Mouse (Mus musculus): Measurements from ENCODE around the gene Klhl8. TPM values are rescaled to one million over a fixed set of nuclear protein-coding genes. Genes with fewer than 3 reads are reported as not detected.

Klhl8 gene
- total RNA-seq, 2 experiments from 2014 or later: 18.1 to 21.5 TPM

- intact Hi-C loops (cut with DNase I; ENCODE audit: low total_unique reads): loop anchor here (5.0 kb wide), 1 partner anchor 134 kb away; no protein-coding TSS in a partner anchor
- DNase-seq: no peak
Measured at GRCm38 (mm10) chr5:103821062-103821461, 90.0 kb downstream of the Klhl8 start.

GRCm38 (mm10) chr5:103819674-103820073 lies 91.4 kb downstream of the Klhl8 start:
- no peak for DNase-seq
- intact Hi-C loops (cut with DNase I; ENCODE audit: low total_unique reads): loop anchor here (5.0 kb wide), 2 partner anchors 77 to 132 kb away; no protein-coding TSS in a partner anchor

- no peak for DNase-seq
- intact Hi-C loops (cut with DNase I; ENCODE audit: low total_unique reads): loop anchor here (5.0 kb wide), 1 partner anchor 76 kb away; no protein-coding TSS in a partner anchor
Measured at GRCm38 (mm10) chr5:103818602-103819001, 92.5 kb downstream of the Klhl8 start.

- intact Hi-C loops (cut with DNase I; ENCODE audit: low total_unique reads): loop anchor here (5.0 kb wide), 1 partner anchor 75 kb away; no protein-coding TSS in a partner anchor
Measured at GRCm38 (mm10) chr5:103817754-103818153, 93.3 kb downstream of the Klhl8 start.

GRCm38 (mm10) chr5:103816718-103817117 lies 94.3 kb downstream of the Klhl8 start:
- intact Hi-C loops (cut with DNase I; ENCODE audit: low total_unique reads): loop anchor here (5.0 kb wide), 1 partner anchor 74 kb away; no protein-coding TSS in a partner anchor

More at GRCm38 (mm10) chr5:103817754-103818153, 93.3 kb downstream of the Klhl8 start:
- DNase-seq: peak; percentile 65

GRCm38 (mm10) chr5:103815249-103815617 lies 95.8 kb downstream of the Klhl8 start:
- intact Hi-C loops (cut with DNase I; ENCODE audit: low total_unique reads): loop anchor here (5.0 kb wide), 1 partner anchor 73 kb away; no protein-coding TSS in a partner anchor
- no peak for DNase-seq

More at GRCm38 (mm10) chr5:103816718-103817117, 94.3 kb downstream of the Klhl8 start:
- no peak for DNase-seq

GRCm38 (mm10) chr5:103814551-103815248 lies 96.4 kb downstream of the Klhl8 start:
- intact Hi-C loops (cut with DNase I; ENCODE audit: low total_unique reads): loop anchor here (5.0 kb wide), 1 partner anchor 72 kb away; no protein-coding TSS in a partner anchor
- DNase-seq: no peak

GRCm38 (mm10) chr5:103813997-103814542 lies 97.0 kb downstream of the Klhl8 start:
- intact Hi-C loops (cut with DNase I; ENCODE audit: low total_unique reads): no loop called here
- no peak for DNase-seq

GRCm38 (mm10) chr5:103813291-103813690 lies 97.8 kb downstream of the Klhl8 start:
- no peak for DNase-seq
- intact Hi-C loops (cut with DNase I; ENCODE audit: low total_unique reads): no loop called here

Other genes with a start within 250 kb of the Klhl8 start
- 10 to 100 TPM; 26.3 to 45.5 TPM for gene Aff1, start 218.9 kb downstream of the Klhl8 start, total RNA-seq (2021)
- not detected for gene Hsd17b13, start 66.2 kb upstream of the Klhl8 start, total RNA-seq (2021)
- 10 to 100 TPM; 13.7 to 14.1 TPM for gene Hsd17b11, start 110.7 kb upstream of the Klhl8 start, total RNA-seq (2021)
- 10 to 100 TPM; 52.1 to 53.6 TPM for gene Nudt9, start 135.0 kb upstream of the Klhl8 start, total RNA-seq (2021)
- gene Gm17660, start 166.3 kb upstream of the Klhl8 start, total RNA-seq (2021): not detected
- 100 to 1,000 TPM; 243 to 252 TPM for gene Sparcl1, start 202.5 kb upstream of the Klhl8 start, total RNA-seq (2021)